Mouse (Mus musculus) embryonic facial prominence, embryonic 15.5 days (tissue): ENCODE measurements around the gene Grb10. TPM values are rescaled to one million over a fixed set of nuclear protein-coding genes. Genes with fewer than 3 reads are reported as not detected.

Experiments
- ATAC-seq: fragments of 200-750 bp; cut with Nextera tagmentation; 2 replicates; pipeline ENCODE4 v1.8.0; 2017; ENCODE audit warnings: low read depth, moderate TSS enrichment; ENCODE audit not compliant: insufficient number of reproducible peaks, low FRiP score, low TSS enrichment
- H3K27ac ChIP-seq: fragments of 300-500 bp; sonication (generic); replicated peaks from 2 replicates; pipeline ENCODE4 v1.5.1; 2015; ENCODE audit warnings: mild to moderate bottlenecking, inconsistent platforms
- H3K27me3 ChIP-seq: fragments of 300-500 bp; sonication (generic); 2 replicates; pipeline ENCODE4 v1.6.1; 2015; ENCODE audit warnings: inconsistent platforms
- H3K36me3 ChIP-seq: fragments of 300-500 bp; sonication (generic); 2 replicates; pipeline ENCODE4 v1.6.1; 2015; ENCODE audit warnings: mild to moderate bottlenecking, inconsistent platforms
- H3K4me1 ChIP-seq: fragments of 300-500 bp; sonication (generic); 2 replicates; pipeline ENCODE4 v1.6.1; 2015; ENCODE audit warnings: inconsistent platforms
- H3K4me2 ChIP-seq: fragments of 300-500 bp; sonication (generic); replicated peaks from 2 replicates; pipeline ENCODE4 v1.6.1; 2015; ENCODE audit warnings: mild to moderate bottlenecking, inconsistent platforms
- H3K4me3 ChIP-seq: fragments of 300-500 bp; sonication (generic); replicated peaks from 2 replicates; pipeline ENCODE4 v1.5.1; 2015; ENCODE audit warnings: mild to moderate bottlenecking, inconsistent platforms
- H3K9ac ChIP-seq: fragments of 300-500 bp; sonication (generic); 2 replicates; pipeline ENCODE4 v1.6.1; 2015; ENCODE audit warnings: inconsistent platforms
- H3K9me3 ChIP-seq: fragments of 300-500 bp; sonication (generic); replicated peaks from 2 replicates; pipeline ENCODE4 v1.6.1; 2016; ENCODE audit warnings: inconsistent platforms
- WGBS: fragments of 180-500 bp; shearing (Covaris S2); methylation state at CpG from one replicate; pipeline ENCODE4 v1.1.7; 2015; 5-methylcytosine and 5-hydroxymethylcytosine counted together
- polyA plus RNA-seq: library from polyadenylated mRNA; unstranded; fragments of >200 nt; fragmentation: Nextera tagmentation; extraction: Ambion mirVana; gene quantifications from 2 replicates; pipeline ENCODE4 v1.2.1, GENCODE M21; 2015

Gene Grb10
- polyA plus RNA-seq, 1 experiment from 2014 or later, result 396 TPM

- Histone ChIP-seq H3K9me3 (no peaks in the 10 kb centered on the region), H3K27me3 (peaks cover 82% of the 10 kb centered on the region), H3K4me2 (peak overlapping the region; percentile 40), H3K36me3 (peaks cover 20% of the 10 kb centered on the region), H3K9ac (no peak overlapping the region), H3K27ac (no peak overlapping the region; the same call in 1 of the 2 replicates), H3K4me1 (peaks cover 6% of the 10 kb centered on the region; the same call in 1 of the 2 replicates), H3K4me3 (peak overlapping the region; percentile 21)
- no peak for ATAC-seq
- WGBS, result 27% methylated on average over 5 of the region's 5 CpGs
These were observed 5.7 kb downstream of the Grb10 start for GRCm38 (mm10) chr11:12032831-12033230.

DNA sequence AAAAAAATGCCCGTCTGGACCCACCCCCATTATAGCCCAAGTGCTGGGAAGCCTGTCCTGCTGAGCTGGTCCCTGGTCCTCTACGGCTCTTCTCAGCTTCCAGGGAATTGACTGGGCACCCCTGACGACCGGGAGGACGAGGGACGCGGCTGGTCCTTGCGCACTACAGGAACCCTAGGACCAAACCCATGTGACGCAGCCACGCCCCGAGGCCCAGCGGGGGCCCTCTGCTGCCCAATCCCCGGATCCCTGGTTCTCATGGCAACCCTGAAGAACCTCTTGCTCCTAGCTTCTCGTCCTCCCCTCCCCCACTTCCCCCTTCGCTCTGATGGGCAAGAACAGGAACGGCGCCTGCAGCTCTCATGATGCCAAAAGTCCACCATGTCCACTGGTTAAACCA lies 11.8 kb downstream of the Grb10 start:
- Histone ChIP-seq H3K9ac (no peak overlapping the region), H3K27ac (no peak overlapping the region), H3K4me3 (peak overlapping the region; percentile 32), H3K4me1 (no peaks in the 10 kb centered on the region), H3K36me3 (peaks cover 51% of the 10 kb centered on the region), H3K4me2 (peak overlapping the region; percentile 49), H3K27me3 (peaks cover 82% of the 10 kb centered on the region), H3K9me3 (peaks cover 23% of the 10 kb centered on the region)
- WGBS, result 50% methylated on average over 17 of the region's 17 CpGs
- ATAC-seq, result no peak

DNA sequence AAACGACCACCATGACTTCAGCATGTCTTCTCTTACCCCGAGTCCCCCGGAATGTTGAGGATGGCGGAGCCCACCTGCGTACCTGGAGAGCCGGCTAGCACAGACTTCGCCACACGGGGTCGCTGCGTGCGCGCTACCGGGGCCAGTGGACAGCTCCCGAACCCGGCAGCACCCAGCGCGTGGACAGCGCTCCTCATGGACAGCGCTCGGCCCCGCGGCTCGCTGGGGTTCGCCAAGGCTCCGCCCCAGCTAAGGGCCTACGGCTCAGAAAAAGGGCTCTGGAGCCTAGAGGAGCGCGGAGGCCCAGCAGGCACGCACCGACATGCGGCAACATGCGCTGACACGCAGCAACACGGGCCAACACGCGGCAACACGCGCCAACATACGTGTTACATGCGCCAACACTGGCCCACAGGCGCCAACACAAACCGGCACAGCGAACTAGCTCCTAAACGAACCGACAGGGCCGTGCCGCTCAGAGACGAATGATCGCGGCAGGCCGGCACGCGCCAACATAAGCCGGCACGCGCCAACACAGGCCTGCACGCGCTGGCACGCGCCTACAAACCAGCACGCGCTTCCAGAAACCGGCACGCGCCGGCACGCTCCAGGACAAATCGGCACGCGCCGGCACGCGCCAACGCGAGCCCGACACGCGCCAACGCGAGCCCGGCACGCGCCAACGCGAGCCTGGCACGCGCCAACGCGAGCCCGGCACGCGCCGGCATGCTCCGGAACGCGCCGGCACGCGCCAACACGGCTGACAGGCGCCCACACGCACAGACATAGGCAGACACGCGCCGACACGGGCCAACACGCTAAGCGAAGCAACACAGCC lies 12.5 kb downstream of the Grb10 start:
- 51% methylated on average over 108 of the region's 108 CpGs for WGBS
- peaks cover 23% of the 10 kb centered on the region for H3K9me3 ChIP-seq

DNA sequence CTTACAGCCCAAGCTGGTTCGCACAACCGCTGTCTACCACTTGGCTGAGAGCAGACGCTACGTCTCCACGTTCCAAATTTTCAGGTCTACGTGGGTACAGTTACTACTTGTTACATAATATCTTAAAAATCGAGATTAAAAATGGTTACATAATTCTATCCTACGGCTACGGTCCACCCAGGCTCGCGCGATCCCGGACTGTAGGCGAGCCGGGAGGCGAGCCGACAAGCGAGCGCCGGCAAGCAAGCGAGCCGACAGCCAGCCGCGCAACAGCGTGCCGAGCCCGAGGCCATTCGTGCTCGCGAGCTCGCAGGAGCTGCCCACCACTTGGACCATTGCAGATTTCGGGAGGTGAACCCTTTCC lies 13.1 kb downstream of the Grb10 start:
- peak; percentile 63; the same call in 1 of the 2 replicates for ATAC-seq
- peaks cover 56% of the 10 kb centered on the region for H3K36me3 ChIP-seq
- H3K4me3 ChIP-seq, result 0 out of 2 replicates have a peak overlapping the region, but pooled peaks have one; percentile 32
- 55% methylated on average over 32 of the region's 32 CpGs for WGBS
- peak overlapping the region; percentile 49 for H3K4me2 ChIP-seq
- H3K9ac ChIP-seq, result no peak overlapping the region
- peaks cover 84% of the 10 kb centered on the region for H3K27me3 ChIP-seq
- H3K9me3 ChIP-seq, result peaks cover 23% of the 10 kb centered on the region
- H3K4me1 ChIP-seq, result no peaks in the 10 kb centered on the region
- H3K27ac ChIP-seq, result no peak overlapping the region

More for the DNA sequence above, 12.5 kb downstream of the Grb10 start:
- Histone ChIP-seq H3K4me2 (peak overlapping the region; percentile 49), H3K36me3 (peaks cover 56% of the 10 kb centered on the region), H3K27me3 (peaks cover 81% of the 10 kb centered on the region), H3K9ac (no peak overlapping the region), H3K4me3 (peak overlapping the region; percentile 32), H3K4me1 (no peaks in the 10 kb centered on the region), H3K27ac (no peak overlapping the region)
- ATAC-seq, result peak; percentile 85

DNA sequence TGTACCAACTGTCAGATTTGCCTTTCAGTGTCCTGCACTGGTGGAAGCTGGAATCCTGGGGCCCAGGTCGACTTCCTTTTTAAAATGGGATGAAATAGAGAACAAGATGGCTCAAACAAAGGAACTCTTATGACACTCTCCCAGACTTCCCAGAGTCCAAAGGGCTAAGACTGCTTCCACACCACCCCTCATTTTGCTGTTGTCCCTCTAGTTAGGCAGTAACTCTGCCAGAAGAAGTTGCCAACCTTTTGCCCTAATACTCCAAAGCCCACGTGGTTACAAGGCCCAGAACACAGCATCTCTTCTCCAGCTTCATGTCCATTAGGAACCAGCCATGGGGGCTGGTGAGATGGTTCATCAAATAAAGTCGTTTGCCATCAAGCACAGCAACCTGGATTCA lies 15.4 kb downstream of the Grb10 start:
- H3K4me2 ChIP-seq, result no peak overlapping the region
- H3K27ac ChIP-seq, result no peak overlapping the region
- no peaks in the 10 kb centered on the region for H3K4me1 ChIP-seq
- no peak for ATAC-seq
- H3K27me3 ChIP-seq, result peaks cover 69% of the 10 kb centered on the region
- peaks cover 49% of the 10 kb centered on the region for H3K36me3 ChIP-seq
- no peak overlapping the region for H3K4me3 ChIP-seq
- 48% methylated on average over 3 of the region's 3 CpGs for WGBS
- peaks cover 23% of the 10 kb centered on the region for H3K9me3 ChIP-seq
- H3K9ac ChIP-seq, result no peak overlapping the region

DNA sequence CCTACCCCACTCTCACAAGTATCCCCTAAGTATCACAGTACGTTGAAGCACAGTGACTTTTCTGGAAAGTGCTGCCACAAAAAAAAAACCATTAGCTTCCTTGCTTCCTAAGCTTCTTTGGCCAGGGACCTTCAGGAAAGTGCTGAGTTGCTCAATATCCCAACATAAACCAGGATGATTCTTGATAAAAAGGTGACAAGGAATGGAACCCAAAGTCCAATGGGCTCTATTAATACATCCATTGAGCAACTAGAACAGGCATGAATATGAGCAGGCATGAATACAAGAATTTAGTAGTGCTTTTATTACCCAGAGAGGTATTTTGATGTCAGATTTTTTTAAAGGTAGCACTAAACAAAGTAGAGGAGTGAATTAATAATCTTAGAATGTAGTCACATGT lies 18.8 kb downstream of the Grb10 start:
- Histone ChIP-seq H3K4me3 (no peak overlapping the region), H3K27me3 (peaks cover 46% of the 10 kb centered on the region), H3K27ac (no peak overlapping the region), H3K4me1 (no peaks in the 10 kb centered on the region), H3K9me3 (no peaks in the 10 kb centered on the region), H3K4me2 (no peak overlapping the region), H3K36me3 (peaks cover 25% of the 10 kb centered on the region), H3K9ac (no peak overlapping the region)
- ATAC-seq, result no peak
- WGBS, result 78% methylated on average over 1 of the region's 1 CpGs

- 83% methylated on average over 4 of the region's 4 CpGs for WGBS
- H3K36me3 ChIP-seq, result peaks cover 29% of the 10 kb centered on the region
- no peak overlapping the region for H3K4me3 ChIP-seq
- no peaks in the 10 kb centered on the region for H3K4me1 ChIP-seq
- H3K9me3 ChIP-seq, result no peaks in the 10 kb centered on the region
- H3K27me3 ChIP-seq, result peaks cover 38% of the 10 kb centered on the region
- no peak overlapping the region for H3K9ac ChIP-seq
- no peak overlapping the region for H3K4me2 ChIP-seq
- ATAC-seq, result no peak
- no peak overlapping the region for H3K27ac ChIP-seq
These were observed 19.9 kb downstream of the Grb10 start for GRCm38 (mm10) chr11:12018604-12019003.

DNA sequence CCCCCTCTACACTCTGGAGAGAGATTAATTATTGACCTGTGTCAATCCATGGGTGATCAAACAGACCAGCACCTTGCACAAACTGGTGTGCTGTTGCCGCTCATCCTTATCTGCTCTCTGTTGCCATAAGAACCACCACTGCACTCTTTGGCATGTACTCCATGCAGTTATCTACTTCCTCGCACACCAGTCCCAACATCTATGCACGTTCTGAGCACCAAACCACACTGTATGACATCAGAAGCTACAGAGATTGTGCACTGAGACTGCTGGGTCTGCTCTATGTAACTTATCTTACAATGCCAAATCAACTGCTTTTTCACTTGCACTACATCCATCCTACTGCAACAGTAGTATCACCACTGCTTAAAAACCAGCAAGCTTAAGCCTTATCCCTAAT lies 28.4 kb downstream of the Grb10 start:
- Histone ChIP-seq H3K4me1 (no peaks in the 10 kb centered on the region), H3K36me3 (0 out of 2 replicates have a peak, but pooled peaks cover 7% of the 10 kb centered on the region), H3K4me2 (no peak overlapping the region), H3K4me3 (no peak overlapping the region), H3K27me3 (no peaks in the 10 kb centered on the region), H3K27ac (no peak overlapping the region), H3K9ac (no peak overlapping the region), H3K9me3 (peaks cover 4% of the 10 kb centered on the region; the same call in 1 of the 2 replicates)
- 85% methylated on average over 3 of the region's 3 CpGs for WGBS
- no peak for ATAC-seq

DNA sequence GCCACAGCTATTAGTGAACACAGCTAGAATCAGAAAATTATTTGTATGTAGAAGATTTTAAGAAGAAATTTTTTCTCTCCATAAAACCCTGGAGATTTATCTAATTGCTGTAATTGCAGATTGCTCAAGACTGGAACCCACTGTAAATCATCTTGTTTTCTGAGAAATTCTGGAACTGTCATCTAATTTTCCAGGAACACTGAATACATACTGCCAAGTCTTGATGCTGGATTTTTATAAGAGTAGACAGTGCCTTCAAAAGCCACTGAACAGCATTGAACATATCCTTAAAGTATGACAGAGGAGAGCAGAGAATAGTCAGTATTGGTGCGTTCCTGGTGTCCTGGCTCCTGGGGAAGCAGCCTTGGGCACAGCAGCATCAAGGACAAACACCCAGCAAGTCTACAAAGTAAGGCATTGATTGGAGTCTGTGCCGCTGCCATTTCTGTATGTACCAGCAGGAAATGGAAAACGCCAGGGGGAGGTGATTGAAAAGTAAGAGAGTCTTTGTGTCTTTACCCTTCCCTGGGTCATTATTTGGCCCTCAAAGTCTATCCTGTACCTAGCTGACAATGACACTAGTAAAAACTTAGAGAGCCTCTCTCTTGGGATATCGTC lies 38.1 kb downstream of the Grb10 start:
- Histone ChIP-seq H3K36me3 (no peaks in the 10 kb centered on the region), H3K4me3 (no peak overlapping the region), H3K27me3 (no peaks in the 10 kb centered on the region), H3K4me2 (no peak overlapping the region), H3K9me3 (no peaks in the 10 kb centered on the region), H3K9ac (no peak overlapping the region), H3K4me1 (no peaks in the 10 kb centered on the region), H3K27ac (no peak overlapping the region)
- ATAC-seq, result no peak
- WGBS, result 48% methylated on average over 4 of the region's 4 CpGs

DNA sequence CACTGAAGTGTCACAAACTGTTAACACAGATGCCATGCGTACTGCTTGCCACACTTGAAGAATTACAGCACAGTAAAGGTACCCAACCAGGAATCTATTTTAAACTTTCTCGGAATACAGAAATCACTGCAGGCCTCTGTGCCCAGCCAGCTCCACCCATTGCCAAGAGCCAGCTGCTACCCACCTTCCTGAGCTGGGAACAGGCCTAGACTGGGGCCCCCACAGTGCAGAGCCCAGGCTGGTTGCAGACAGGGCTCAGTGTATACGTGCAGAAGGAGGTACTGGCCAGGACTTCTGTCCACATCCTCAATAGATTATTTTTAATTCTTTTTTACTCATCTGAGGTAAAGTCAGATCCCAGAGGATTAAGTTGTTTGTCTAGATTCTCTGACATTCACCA lies 39.6 kb downstream of the Grb10 start:
- no peak overlapping the region for H3K9ac ChIP-seq
- no peak for ATAC-seq
- H3K9me3 ChIP-seq, result no peaks in the 10 kb centered on the region
- H3K27me3 ChIP-seq, result no peaks in the 10 kb centered on the region
- no peak overlapping the region for H3K4me2 ChIP-seq
- no peak overlapping the region for H3K4me3 ChIP-seq
- WGBS, result 75% methylated on average over 3 of the region's 3 CpGs
- H3K4me1 ChIP-seq, result no peaks in the 10 kb centered on the region
- no peaks in the 10 kb centered on the region for H3K36me3 ChIP-seq
- no peak overlapping the region for H3K27ac ChIP-seq

GRCm38 (mm10) chr11:11997045-11997444 lies 41.4 kb downstream of the Grb10 start:
- H3K9me3 ChIP-seq, result no peaks in the 10 kb centered on the region
- H3K27ac ChIP-seq, result no peak overlapping the region
- WGBS, result 59% methylated on average over 1 of the region's 1 CpGs
- no peak overlapping the region for H3K4me2 ChIP-seq
- H3K4me1 ChIP-seq, result no peaks in the 10 kb centered on the region
- H3K4me3 ChIP-seq, result no peak overlapping the region
- no peak for ATAC-seq
- H3K27me3 ChIP-seq, result no peaks in the 10 kb centered on the region
- no peaks in the 10 kb centered on the region for H3K36me3 ChIP-seq
- H3K9ac ChIP-seq, result no peak overlapping the region
